9 mouse cellular contexts compared by ENCODE assay signal in the genomic region with DNA sequence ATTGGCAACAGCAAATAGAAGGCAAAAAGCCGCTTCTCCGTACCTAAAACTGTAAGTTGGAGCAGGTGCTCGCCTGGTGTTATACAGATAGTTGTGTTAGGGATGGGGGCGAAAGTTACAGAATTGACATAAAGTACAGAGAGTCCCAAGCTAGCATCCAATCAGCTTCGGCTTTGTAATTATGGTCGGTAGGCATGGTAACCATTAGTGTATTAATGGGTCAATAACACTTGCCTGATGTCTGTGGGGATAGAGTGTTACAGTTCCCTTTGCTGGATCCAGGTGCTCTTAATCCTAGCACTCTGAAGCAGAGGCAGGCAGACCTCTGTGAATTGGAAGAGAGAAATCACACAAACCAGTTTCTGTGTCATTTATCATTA. TPM values are rescaled to one million over a fixed set of nuclear protein-coding genes. Genes with fewer than 3 reads are reported as not detected.
DNase-seq lines count a peak whose midpoint lies in the region; ATAC-seq and TF ChIP-seq lines count a peak whose summit lies in the region.
"Had no signal": no experiment of that assay in that cellular context is flagged by ENCODE, and none has a peak within 500 bp of the region (broad histone marks: within the 10 kb centered on the region; RNA-seq: fewer than 3 reads in every experiment).

No protein-coding gene starts in this region.

- WGBS in hindbrain, embryonic 15.5 days: 82% methylated on average over 6 of the region's 6 CpGs
- WGBS in midbrain, embryonic 16.5 days: 85% methylated on average over 6 of the region's 6 CpGs

- peak overlapping the region; percentile 84 for H3K4me2 ChIP-seq in hindbrain, embryonic 15.5 days
- H3K4me2 ChIP-seq in midbrain, embryonic 16.5 days (ENCODE audit: low read length): peak overlapping the region; percentile 61

- TF ChIP-seq CTCF in left cerebral cortex, adult 2 months (IDR thresholded peaks at IDR 0.05): no peak
- TF ChIP-seq CTCF in embryonic fibroblast, embryonic 13.5 days (IDR thresholded peaks at IDR 0.05; ENCODE audit: borderline replicate concordance, insufficient read depth, low read length): no peak

- H3K9ac ChIP-seq in hindbrain, embryonic 15.5 days: peak overlapping the region; percentile 60; the same call in 1 of the 2 replicates
- no peak overlapping the region for H3K9ac ChIP-seq in midbrain, embryonic 16.5 days (ENCODE audit: low read depth, low read length)

- H3K4me1 ChIP-seq in embryonic fibroblast, embryonic 13.5 days (ENCODE audit: control insufficient read depth, insufficient read depth, low read length): no peaks in the 10 kb centered on the region
- H3K4me1 ChIP-seq in hindbrain, embryonic 15.5 days (replicated peaks): peaks cover 24% of the 10 kb centered on the region
- peaks cover 10% of the 10 kb centered on the region for H3K4me1 ChIP-seq in midbrain, embryonic 16.5 days (ENCODE audit: control insufficient read depth, insufficient read depth, low read length)

- no peak overlapping the region for H3K27ac ChIP-seq in left cerebral cortex, adult 2 months
- no peak overlapping the region for H3K27ac ChIP-seq in embryonic fibroblast, embryonic 13.5 days (ENCODE audit: insufficient read depth, low read length)
- H3K27ac ChIP-seq in hindbrain, embryonic 15.5 days (replicated peaks): peak overlapping the region; percentile 94
- peak overlapping the region; percentile 94 for H3K27ac ChIP-seq in midbrain, embryonic 16.5 days (ENCODE audit: low read length)

- H3K4me3 ChIP-seq in left cerebral cortex, adult 2 months: peak overlapping the region; percentile 72
- H3K4me3 ChIP-seq in embryonic fibroblast, embryonic 13.5 days (ENCODE audit: insufficient read depth, low read length): peak overlapping the region; percentile 93
- H3K4me3 ChIP-seq in hindbrain, embryonic 15.5 days: peak overlapping the region; percentile 94
- H3K4me3 ChIP-seq in midbrain, embryonic 16.5 days (ENCODE audit: low read depth, low read length): peak overlapping the region; percentile 57

- no peak for TF ChIP-seq POLR2A in embryonic fibroblast, embryonic 13.5 days (IDR thresholded peaks at IDR 0.05; ENCODE audit: low read depth, low read length)

- no peaks in the 10 kb centered on the region for H3K27me3 ChIP-seq in hindbrain, embryonic 15.5 days
- H3K27me3 ChIP-seq in midbrain, embryonic 16.5 days (ENCODE audit: control insufficient read depth, insufficient read depth, low read depth, low read length): no peaks in the 10 kb centered on the region

- no peaks in the 10 kb centered on the region for H3K36me3 ChIP-seq in hindbrain, embryonic 15.5 days
- no peaks in the 10 kb centered on the region for H3K36me3 ChIP-seq in midbrain, embryonic 16.5 days (ENCODE audit: control insufficient read depth, insufficient read depth, low read length)

- DNase-seq in left cerebral cortex, adult 2 months (ENCODE audit: extremely low spot score in 1 of 2, low spot score in 2 of 2): no peak
- no peak for DNase-seq in left cerebral cortex, postnatal 10 days (ENCODE audit: extremely low spot score in 1 of 2, low spot score in 2 of 2)
- no peak for DNase-seq in right cerebral cortex, postnatal 36 days (ENCODE audit: low spot score in 2 of 2)
- DNase-seq in layer of hippocampus, adult 18-20 months (ENCODE audit: low spot score in 2 of 2): no peak
- no peak for DNase-seq in right cerebral cortex, postnatal 10 days (ENCODE audit: low spot score in 2 of 2)

- intact Hi-C loops in left cerebral cortex, adult 2 months (cut with DNase I): no loop called here
- intact Hi-C loops in left cerebral cortex, postnatal 10 days (cut with DNase I): no loop called here

- no peaks in the 10 kb centered on the region for H3K9me3 ChIP-seq in hindbrain, embryonic 15.5 days
- no peaks in the 10 kb centered on the region for H3K9me3 ChIP-seq in midbrain, embryonic 16.5 days (replicated peaks; ENCODE audit: control insufficient read depth, low read length, poor library complexity, severe bottlenecking)

- ATAC-seq in hindbrain, embryonic 15.5 days (ENCODE audit: low FRiP score, low read depth): no peak
- no peak for ATAC-seq in midbrain, embryonic 16.5 days

RNA-seq across cellular contexts. Expression of a gene that starts 10.8 kb away (rescaled TPM):
- not detected for total RNA-seq in left cerebral cortex, adult 2 months (2021)
- not detected for total RNA-seq in left cerebral cortex, postnatal 10 days (2021)
- polyA plus RNA-seq in embryonic fibroblast, embryonic 13.5 days (2011; ENCODE audit: insufficient read length, low read depth, missing spikeins): not detected in 2 replicates
- not detected in 2 replicates for polyA plus RNA-seq in hindbrain, embryonic 15.5 days (2015; fragmentation: Nextera tagmentation; extraction: Ambion mirVana)
- not detected in 2 replicates for polyA plus RNA-seq in midbrain, embryonic 16.5 days (2015; fragmentation: Nextera tagmentation; extraction: Ambion mirVana)
- not detected for total RNA-seq in layer of hippocampus, adult 18-20 months (2021)
- polyA plus RNA-seq: testis, adult 2 months had no signal

RNA-seq across cellular contexts. Expression of a gene that starts 10.8 kb away (rescaled TPM):
- not detected for total RNA-seq in left cerebral cortex, adult 2 months (2021)
- total RNA-seq in left cerebral cortex, postnatal 10 days (2021): not detected
- polyA plus RNA-seq in embryonic fibroblast, embryonic 13.5 days (2011; ENCODE audit: insufficient read length, low read depth, missing spikeins): not detected in 2 replicates
- polyA plus RNA-seq in hindbrain, embryonic 15.5 days (2015; fragmentation: Nextera tagmentation; extraction: Ambion mirVana): not detected in 2 replicates
- polyA plus RNA-seq in midbrain, embryonic 16.5 days (2015; fragmentation: Nextera tagmentation; extraction: Ambion mirVana): not detected in 2 replicates
- total RNA-seq in layer of hippocampus, adult 18-20 months (2021): not detected
- polyA plus RNA-seq: testis, adult 2 months had no signal

RNA-seq across cellular contexts. Expression of a gene that starts 47.9 kb away (rescaled TPM):
- not detected for total RNA-seq in left cerebral cortex, adult 2 months (2021)
- not detected for total RNA-seq in left cerebral cortex, postnatal 10 days (2021)
- not detected in 2 replicates for polyA plus RNA-seq in embryonic fibroblast, embryonic 13.5 days (2011; ENCODE audit: insufficient read length, low read depth, missing spikeins)
- polyA plus RNA-seq in hindbrain, embryonic 15.5 days (2015; fragmentation: Nextera tagmentation; extraction: Ambion mirVana): 0.12 TPM in 1 of 2 replicates, not detected in the other
- polyA plus RNA-seq in midbrain, embryonic 16.5 days (2015; fragmentation: Nextera tagmentation; extraction: Ambion mirVana): not detected in 2 replicates
- total RNA-seq in layer of hippocampus, adult 18-20 months (2021): not detected

RNA-seq across cellular contexts. Expression of a gene that starts 50.4 kb away (rescaled TPM):
- total RNA-seq in left cerebral cortex, adult 2 months (2021): not detected
- total RNA-seq in left cerebral cortex, postnatal 10 days (2021): not detected
- not detected in 2 replicates for polyA plus RNA-seq in embryonic fibroblast, embryonic 13.5 days (2011; ENCODE audit: insufficient read length, low read depth, missing spikeins)
- polyA plus RNA-seq in hindbrain, embryonic 15.5 days (2015; fragmentation: Nextera tagmentation; extraction: Ambion mirVana): 0.07 TPM in 1 of 2 replicates, not detected in the other
- polyA plus RNA-seq in midbrain, embryonic 16.5 days (2015; fragmentation: Nextera tagmentation; extraction: Ambion mirVana): not detected in 2 replicates
- not detected for total RNA-seq in layer of hippocampus, adult 18-20 months (2021)
- polyA plus RNA-seq: testis, adult 2 months had no signal

RNA-seq across cellular contexts. Expression of a gene that starts 54.0 kb away (rescaled TPM):
- 1 to 10 TPM in 1 of 2 experiments, under 1 TPM in 1; 0.94 to 1.5 TPM for total RNA-seq in left cerebral cortex, adult 2 months (2021)
- total RNA-seq in left cerebral cortex, postnatal 10 days (2021): 1 to 10 TPM; 1.5 to 1.7 TPM
- not detected in 2 replicates for polyA plus RNA-seq in embryonic fibroblast, embryonic 13.5 days (2011; ENCODE audit: insufficient read length, low read depth, missing spikeins)
- polyA plus RNA-seq in hindbrain, embryonic 15.5 days (2015; fragmentation: Nextera tagmentation; extraction: Ambion mirVana): 0.38 and 0.46 TPM in 2 replicates
- polyA plus RNA-seq in midbrain, embryonic 16.5 days (2015; fragmentation: Nextera tagmentation; extraction: Ambion mirVana): 0.23 TPM in 1 of 2 replicates, not detected in the other
- 1 to 10 TPM; 1.7 to 1.9 TPM for total RNA-seq in layer of hippocampus, adult 18-20 months (2021)

Comparison
In these comparisons a context has a peak if more than half of its experiments do, and no peak if none do; other contexts are left out.
1. H3K27ac ChIP-seq: peak in hindbrain, embryonic 15.5 days (single experiment) and midbrain, embryonic 16.5 days (single experiment); none in left cerebral cortex, adult 2 months (single experiment) and embryonic fibroblast, embryonic 13.5 days (single experiment).
2. Peak in every context shown above with its lines, with median percentiles within 50 percentile points of each other: H3K4me3 ChIP-seq.